Mouse (Mus musculus) kidney, adult 9 months (tissue): ENCODE data around the gene Unc93b1.

Experiments used
- DNase-seq: peaks from one replicate; pipeline ENCODE4 v3.0.0; 2022

Unc93b1 gene

DNA sequence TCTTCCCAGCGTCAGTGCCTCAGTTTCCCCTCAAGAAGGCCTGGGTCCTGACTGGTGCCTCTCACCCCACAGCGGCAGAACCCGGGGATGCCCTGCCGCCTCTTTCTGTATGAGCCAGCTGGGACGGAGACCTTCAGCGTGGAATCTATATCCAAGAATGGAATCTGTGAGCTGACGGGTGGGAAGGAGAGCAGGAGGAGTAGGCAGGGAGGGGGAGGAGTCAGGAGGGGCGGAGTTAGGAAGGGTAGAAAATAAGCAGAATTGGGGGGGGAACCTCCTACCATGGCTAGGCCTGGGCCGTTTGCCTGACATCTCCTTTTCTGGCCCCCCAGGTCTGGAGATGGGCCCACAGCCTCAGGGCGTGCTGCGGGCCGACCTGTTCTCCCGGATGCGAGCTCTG is 53.1 kb downstream of the Unc93b1 start:
- peak; percentile 58 for DNase-seq

DNA sequence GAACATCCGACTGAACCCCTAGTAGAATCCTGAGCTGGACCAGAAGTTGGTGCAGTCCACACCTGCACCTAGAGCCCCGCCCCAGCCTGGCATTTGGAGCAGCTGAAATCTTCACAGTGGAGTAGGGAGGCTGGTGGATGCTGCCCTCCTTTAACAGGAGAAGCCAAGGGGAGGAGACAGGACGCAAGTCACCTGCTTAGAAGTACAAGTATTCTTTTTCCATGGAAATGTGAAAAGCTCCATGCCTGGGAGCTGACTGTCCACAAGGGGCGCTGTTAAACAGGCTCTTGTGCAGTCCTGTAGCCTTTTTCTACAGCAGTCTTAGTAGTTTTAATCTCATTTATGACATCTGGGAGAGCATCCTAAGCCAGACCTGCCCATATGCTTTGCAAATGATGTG is 53.8 kb downstream of the Unc93b1 start:
- peak; percentile 65 for DNase-seq

DNA sequence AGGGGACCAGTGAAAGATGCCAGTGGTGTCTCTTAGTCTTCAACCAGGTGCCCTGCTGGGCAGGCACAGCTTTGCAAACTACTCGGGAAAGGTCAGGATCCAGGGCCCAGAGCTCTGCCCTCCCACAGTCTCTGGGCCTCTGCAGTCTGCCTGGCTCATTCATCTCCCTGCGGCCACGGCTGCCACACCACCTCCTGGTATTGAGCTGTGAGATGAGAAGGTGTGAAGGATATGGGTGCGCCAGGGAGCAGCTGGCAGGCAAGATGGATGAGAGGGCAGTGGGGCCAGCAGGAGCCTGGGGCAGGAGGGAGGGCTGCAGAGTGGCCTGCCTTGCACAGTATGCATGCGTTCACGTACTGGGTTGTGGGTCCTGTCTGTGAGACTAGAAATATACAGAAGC is 55.8 kb downstream of the Unc93b1 start:
- DNase-seq = no peak

GRCm38 (mm10) chr19:3991562-3991961 is 56.6 kb downstream of the Unc93b1 start:
- DNase-seq = peak; percentile 64

GRCm38 (mm10) chr19:3991966-3992365 is 57.0 kb downstream of the Unc93b1 start:
- DNase-seq = peak; percentile 65

DNA sequence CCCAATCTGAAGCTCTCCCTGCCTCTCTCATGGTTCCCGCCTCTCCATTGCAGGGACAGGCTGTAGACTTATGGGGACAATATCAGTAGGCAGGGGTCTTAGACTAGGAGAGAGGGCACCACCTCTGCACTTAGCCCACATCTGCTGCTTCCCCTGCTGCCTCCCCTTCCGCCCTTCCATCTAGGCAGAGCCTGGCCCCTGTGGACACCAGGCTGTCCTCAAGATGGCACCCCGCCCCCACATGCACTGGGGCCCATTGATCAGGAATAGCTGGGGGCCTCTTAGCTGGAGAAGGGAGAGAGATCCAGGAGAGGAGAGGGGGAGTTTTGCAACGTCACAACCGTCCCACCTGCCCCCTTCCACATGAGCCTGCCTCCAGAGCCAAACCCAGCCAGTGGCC is 57.4 kb downstream of the Unc93b1 start, which contains the start of gene Tbx10:
TSS of gene Tbx10 (plus strand) at position 337 of the 400 bp plus-strand sequence.
- peak; percentile 62 for DNase-seq

GRCm38 (mm10) chr19:3994932-3995331 is 59.9 kb downstream of the Unc93b1 start:
- DNase-seq = peak; percentile 65

- DNase-seq = no peak
Observed at GRCm38 (mm10) chr19:3995505-3995904, 60.5 kb downstream of the Unc93b1 start.

DNA sequence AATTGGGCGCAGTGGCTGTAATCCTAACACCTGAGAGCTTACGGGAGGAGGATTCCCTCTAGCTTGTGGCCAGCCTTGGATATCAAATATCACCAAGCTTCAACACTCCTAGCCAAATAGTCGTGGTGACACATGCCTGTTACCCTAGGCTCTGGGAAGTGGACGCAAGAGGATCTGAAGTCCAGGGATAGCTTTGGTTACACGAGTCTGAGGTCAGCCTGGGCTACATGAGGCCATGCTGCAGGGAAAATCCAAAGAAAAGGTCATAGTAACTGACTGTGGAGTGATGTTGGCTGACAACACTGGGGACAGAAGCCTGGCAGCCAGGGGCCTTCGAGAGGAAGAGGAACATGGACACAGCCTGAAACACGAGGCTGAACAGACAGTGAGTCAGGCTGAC is 61.1 kb downstream of the Unc93b1 start:
- DNase-seq = no peak

DNA sequence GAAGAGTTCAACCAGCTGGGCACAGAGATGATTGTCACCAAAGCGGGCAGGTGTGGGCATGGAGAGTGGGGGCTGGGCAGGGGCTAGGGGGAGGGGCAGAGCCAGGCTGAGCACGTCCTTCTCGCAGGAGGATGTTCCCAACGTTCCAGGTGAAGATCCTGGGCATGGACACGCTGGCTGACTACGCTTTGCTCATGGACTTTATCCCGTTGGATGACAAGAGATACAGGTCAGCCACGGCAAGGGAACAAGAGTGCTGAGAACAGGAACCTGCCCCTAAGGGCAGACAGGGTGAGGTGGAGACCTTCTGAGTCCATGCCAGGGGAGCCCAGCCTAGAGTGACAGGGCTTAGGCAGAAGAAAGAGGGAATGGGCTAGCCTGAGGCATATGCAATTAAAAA is 61.8 kb downstream of the Unc93b1 start:
- DNase-seq = peak; percentile 74

- no peak for DNase-seq
Observed at GRCm38 (mm10) chr19:3997231-3997630, 62.2 kb downstream of the Unc93b1 start.

DNA sequence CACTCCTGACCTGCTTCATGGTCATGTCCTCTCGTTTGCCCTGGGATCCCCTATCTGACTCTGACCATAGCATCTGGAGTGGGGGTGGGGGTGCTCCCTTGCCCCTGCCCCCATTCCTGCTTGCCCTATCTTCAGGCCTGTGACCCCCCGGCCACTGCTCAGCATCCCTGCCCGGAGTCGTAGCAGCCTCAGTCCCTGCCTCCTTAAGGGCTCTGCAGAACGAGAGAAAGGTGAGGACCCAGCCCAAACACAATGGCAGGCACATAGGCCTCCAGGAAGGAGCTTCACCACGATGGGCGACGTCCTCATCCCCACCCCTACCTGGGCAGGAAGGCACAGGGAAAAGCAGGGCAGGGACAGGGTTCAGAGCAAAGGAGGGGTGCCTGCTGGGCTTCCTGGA is 63.3 kb downstream of the Unc93b1 start:
- no peak for DNase-seq
